Mouse (Mus musculus) liver, postnatal 0 days (tissue): ENCODE measurements around the gene Tekt3. TPM values are rescaled to one million over a fixed set of nuclear protein-coding genes. Genes with fewer than 3 reads are reported as not detected.

Experiments used
- ATAC-seq: fragments of 200-750 bp; cut with Nextera tagmentation; 2 replicates; pipeline ENCODE4 v1.8.0; 2017; ENCODE audit warnings: mild to moderate bottlenecking, moderate library complexity
- DNase-seq: peaks from one replicate; pipeline ENCODE4 v3.0.0-alpha.2; 2016
- H3K27ac ChIP-seq: fragments of 300-500 bp; sonication (generic); 2 replicates; pipeline ENCODE4 v1.5.1; 2014; ENCODE audit warnings: antibody characterized with exemption, moderate library complexity, mild to moderate bottlenecking, low read depth
- H3K27me3 ChIP-seq: fragments of 300-500 bp; sonication (generic); 2 replicates; pipeline ENCODE4 v1.6.1; 2014; ENCODE audit warnings: low read length, control low read depth, mixed read lengths; ENCODE audit not compliant: insufficient read depth
- H3K36me3 ChIP-seq: fragments of 300-500 bp; sonication (generic); replicated peaks from 2 replicates; pipeline ENCODE4 v1.6.1; 2014; ENCODE audit warnings: mild to moderate bottlenecking, control low read depth, low read length, moderate library complexity, mixed read lengths; ENCODE audit not compliant: insufficient read depth
- H3K4me1 ChIP-seq: fragments of 300-500 bp; sonication (generic); 2 replicates; pipeline ENCODE4 v1.6.1; 2014; ENCODE audit warnings: antibody characterized with exemption, mild to moderate bottlenecking, control low read depth; ENCODE audit not compliant: insufficient read depth
- H3K4me2 ChIP-seq: fragments of 300-500 bp; sonication (generic); 2 replicates; pipeline ENCODE4 v1.6.1; 2014; ENCODE audit warnings: low read depth, mild to moderate bottlenecking, low read length, moderate library complexity, mixed read lengths
- H3K4me3 ChIP-seq: fragments of 300-500 bp; sonication (generic); 2 replicates; pipeline ENCODE4 v1.5.1; 2014; ENCODE audit warnings: low read depth, low read length
- H3K9ac ChIP-seq: fragments of 300-500 bp; sonication (generic); replicated peaks from 2 replicates; pipeline ENCODE4 v1.6.1; 2014; ENCODE audit warnings: mild to moderate bottlenecking, moderate library complexity
- H3K9me3 ChIP-seq: fragments of 300-500 bp; sonication (generic); 2 replicates; pipeline ENCODE4 v1.6.1; 2016; ENCODE audit warnings: mild to moderate bottlenecking, control low read depth, low read length, mixed read lengths
- CTCF ChIP-seq: sonication (generic); IDR thresholded peaks from 2 replicates; pipeline ENCODE4 v1.5.1; 2016; ENCODE audit warnings: antibody characterized with exemption, low read depth
- EP300 ChIP-seq: IDR thresholded peaks from 2 replicates; pipeline ENCODE4 v1.6.1; 2016; ENCODE audit warnings: antibody characterized with exemption, low read depth, mild to moderate bottlenecking
- WGBS: fragments of 180-500 bp; shearing (Covaris S2); extraction: QIAGEN DNeasy Blood & Tissue Kit; methylation state at CpG from one replicate; pipeline ENCODE4 v1.1.7; 2014; ENCODE audit not compliant: insufficient replicate concordance; 5-methylcytosine and 5-hydroxymethylcytosine counted together
- polyA plus RNA-seq: library from polyadenylated mRNA; unstranded; fragments of >200 nt; fragmentation: Nextera tagmentation; extraction: Ambion mirVana; gene quantifications from 2 replicates; pipeline ENCODE4 v1.2.1, GENCODE M21; 2015

Tekt3 gene
- polyA plus RNA-seq, 1 experiment from 2014 or later: not detected

DNA sequence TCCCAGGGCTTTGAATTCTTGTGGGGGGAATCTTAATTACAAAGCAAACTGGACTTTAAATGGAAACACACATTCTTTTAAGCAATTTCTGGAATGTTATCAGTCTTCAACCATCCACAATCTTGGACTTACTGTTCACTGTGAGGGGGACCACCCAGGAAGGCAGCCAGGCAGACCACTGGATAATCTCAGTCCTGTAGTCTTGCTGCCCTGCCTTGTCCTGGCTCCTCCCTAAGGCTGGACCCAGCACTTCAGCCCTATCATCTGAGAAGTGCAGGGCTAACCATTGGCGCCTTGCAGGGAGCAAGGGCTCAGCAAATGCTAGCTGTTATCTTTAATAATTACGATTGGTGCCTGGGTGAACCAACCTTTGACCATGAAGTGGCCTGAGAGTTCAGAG is 37.3 kb upstream of the Tekt3 start:
- Histone ChIP-seq H3K9me3 (no peaks in the 10 kb centered on the region), H3K4me3 (no peak overlapping the region), H3K9ac (no peak overlapping the region), H3K27me3 (no peaks in the 10 kb centered on the region), H3K36me3 (no peaks in the 10 kb centered on the region), H3K27ac (no peak overlapping the region), H3K4me1 (0 out of 2 replicates have a peak, but pooled peaks cover 2% of the 10 kb centered on the region), H3K4me2 (no peak overlapping the region)
- TF ChIP-seq CTCF (no peak), EP300 (no peak)
- no peak for ATAC-seq
- DNase-seq: no peak
- WGBS: 37% methylated on average over 2 of the region's 2 CpGs

DNA sequence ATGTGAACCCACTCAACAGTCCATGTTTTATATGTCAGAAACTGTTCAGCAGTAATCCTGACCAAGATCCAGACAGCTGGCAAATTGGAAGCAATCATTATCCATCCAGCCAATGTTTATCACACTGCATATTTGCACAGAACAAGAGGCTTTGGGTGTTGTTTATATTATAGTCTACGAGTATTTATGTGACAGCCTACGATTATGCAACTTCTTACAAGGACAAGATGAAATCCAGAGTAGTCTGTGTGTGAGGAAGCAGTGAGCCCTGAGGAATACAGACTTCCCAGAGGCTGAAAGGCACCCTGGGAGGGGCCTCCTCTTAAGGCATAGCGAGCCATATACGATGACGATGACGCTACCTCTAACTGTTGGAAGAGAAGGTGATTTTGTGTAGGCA is 36.0 kb upstream of the Tekt3 start:
- no peak for DNase-seq
- H3K9ac ChIP-seq: no peak overlapping the region
- no peak overlapping the region for H3K4me3 ChIP-seq
- 70% methylated on average over 6 of the region's 6 CpGs for WGBS
- no peak overlapping the region for H3K4me2 ChIP-seq
- no peak for ATAC-seq
- no peaks in the 10 kb centered on the region for H3K9me3 ChIP-seq
- TF ChIP-seq EP300 (no peak), CTCF (no peak)
- H3K27me3 ChIP-seq: no peaks in the 10 kb centered on the region
- H3K4me1 ChIP-seq: 0 out of 2 replicates have a peak, but pooled peaks cover 1% of the 10 kb centered on the region
- H3K36me3 ChIP-seq: no peaks in the 10 kb centered on the region
- no peak overlapping the region for H3K27ac ChIP-seq

DNA sequence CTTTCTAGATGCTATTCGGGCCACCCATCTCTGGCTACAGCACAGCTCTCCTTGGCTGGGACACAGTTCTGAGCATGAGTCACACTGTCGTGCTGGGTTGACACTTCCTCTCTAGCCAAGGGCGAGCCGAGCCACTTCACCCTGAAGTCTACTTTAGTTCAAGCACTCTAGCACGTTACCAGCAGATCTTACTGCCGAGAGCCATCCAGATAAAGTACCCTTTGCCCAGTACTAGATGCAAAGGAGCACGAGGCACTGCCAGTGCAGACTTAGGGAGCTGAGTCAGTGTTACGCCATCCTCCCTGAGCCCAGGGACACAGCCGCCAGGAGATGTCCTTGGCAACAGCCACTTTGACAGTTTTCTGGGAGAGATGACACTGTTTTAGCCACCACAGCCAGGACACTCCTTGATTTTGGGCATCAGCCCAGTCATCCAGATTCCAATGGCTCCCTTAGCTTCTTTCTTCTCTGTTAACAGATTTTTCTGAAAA is 34.8 kb upstream of the Tekt3 start:
- Histone ChIP-seq H3K9me3 (no peaks in the 10 kb centered on the region), H3K4me2 (no peak overlapping the region), H3K36me3 (no peaks in the 10 kb centered on the region), H3K27me3 (no peaks in the 10 kb centered on the region), H3K4me3 (no peak overlapping the region), H3K9ac (no peak overlapping the region), H3K4me1 (no peaks in the 10 kb centered on the region), H3K27ac (no peak overlapping the region)
- DNase-seq: no peak
- WGBS: 40% methylated on average over 9 of the region's 9 CpGs
- ATAC-seq: 0 out of 2 replicates have a peak, but pooled peaks have one; percentile 17
- TF ChIP-seq EP300: no peak
- no peak for TF ChIP-seq CTCF

DNA sequence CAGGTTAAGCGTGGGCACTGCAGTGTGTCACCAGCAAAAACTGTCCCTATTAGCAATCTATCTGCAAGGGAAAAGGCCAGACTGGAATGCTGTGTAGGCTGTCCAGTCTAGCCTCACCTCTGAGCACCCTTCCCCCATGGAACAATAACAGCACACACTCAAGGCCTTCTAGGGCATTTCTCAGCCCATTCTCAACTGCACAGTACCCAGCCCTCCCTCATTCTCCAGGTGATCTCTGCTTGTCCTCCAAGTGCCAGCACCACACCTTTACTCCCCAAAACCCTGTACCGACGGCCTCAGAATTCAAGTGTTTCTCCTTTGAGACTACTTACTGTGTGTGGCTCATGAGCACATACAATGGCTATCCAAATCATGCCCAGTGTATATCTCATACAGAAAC is 33.3 kb upstream of the Tekt3 start:
- ATAC-seq: no peak
- no peak overlapping the region for H3K9ac ChIP-seq
- no peak overlapping the region for H3K27ac ChIP-seq
- DNase-seq: no peak
- H3K36me3 ChIP-seq: no peaks in the 10 kb centered on the region
- H3K4me1 ChIP-seq: no peaks in the 10 kb centered on the region
- 84% methylated on average over 3 of the region's 3 CpGs for WGBS
- H3K27me3 ChIP-seq: no peaks in the 10 kb centered on the region
- no peak overlapping the region for H3K4me2 ChIP-seq
- H3K4me3 ChIP-seq: no peak overlapping the region
- TF ChIP-seq CTCF: no peak
- TF ChIP-seq EP300: no peak
- H3K9me3 ChIP-seq: 0 out of 2 replicates have a peak, but pooled peaks cover 1% of the 10 kb centered on the region

DNA sequence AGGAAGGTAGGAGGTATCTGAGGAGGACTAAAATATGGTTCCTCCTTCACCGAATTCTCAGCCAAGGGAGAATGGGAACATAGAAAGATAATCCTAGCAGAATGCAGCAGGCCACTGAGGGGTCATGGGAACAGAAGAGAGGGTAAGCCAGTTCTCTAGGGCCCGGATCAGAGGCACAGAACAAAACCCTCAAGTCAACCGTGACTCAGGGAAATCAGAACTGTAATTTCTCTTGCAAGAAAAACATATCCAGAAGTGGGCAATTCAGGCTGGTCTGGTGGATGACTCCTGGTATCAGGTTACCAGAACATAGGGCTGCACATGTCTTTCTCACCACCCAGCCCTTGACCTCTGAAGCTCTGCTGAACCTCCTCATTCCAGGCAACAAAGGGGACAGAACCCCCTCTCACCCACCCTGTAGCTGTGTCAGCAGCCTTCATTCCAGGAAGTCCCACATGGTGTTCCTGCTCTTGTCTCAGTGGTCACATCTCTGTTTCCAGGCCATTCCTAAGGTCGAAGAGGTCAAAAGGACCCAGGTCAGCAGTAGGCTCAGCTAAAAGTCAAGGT is 32.2 kb upstream of the Tekt3 start:
- no peak overlapping the region for H3K4me3 ChIP-seq
- TF ChIP-seq EP300: no peak
- H3K36me3 ChIP-seq: no peaks in the 10 kb centered on the region
- H3K4me2 ChIP-seq: no peak overlapping the region
- H3K27me3 ChIP-seq: no peaks in the 10 kb centered on the region
- DNase-seq (no peak), ATAC-seq (no peak)
- H3K27ac ChIP-seq: no peak overlapping the region
- WGBS: 64% methylated on average over 4 of the region's 4 CpGs
- H3K9ac ChIP-seq: no peak overlapping the region
- H3K9me3 ChIP-seq: 0 out of 2 replicates have a peak, but pooled peaks cover 3% of the 10 kb centered on the region
- no peaks in the 10 kb centered on the region for H3K4me1 ChIP-seq

DNA sequence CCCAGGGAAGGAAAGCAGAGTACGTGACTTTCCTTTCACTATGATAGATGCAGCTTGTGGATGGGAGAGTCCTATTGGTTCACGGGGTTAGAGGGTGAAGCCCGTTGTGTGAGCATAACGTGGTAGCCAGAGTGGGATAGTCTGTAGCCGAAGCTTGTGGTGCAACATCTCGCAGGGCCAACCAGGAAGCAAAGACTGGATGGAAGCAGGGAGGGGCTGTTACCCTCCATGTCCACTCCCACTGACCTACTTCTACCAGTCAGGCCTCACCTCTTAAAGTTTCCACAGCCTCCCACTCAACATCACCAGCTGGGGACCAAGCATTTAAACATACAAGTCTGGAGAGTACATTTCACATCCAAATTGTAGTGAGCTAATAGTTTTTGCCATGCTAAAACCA is 31.7 kb upstream of the Tekt3 start:
- TF ChIP-seq EP300 (no peak), CTCF (no peak)
- Histone ChIP-seq H3K27ac (no peak overlapping the region), H3K4me2 (no peak overlapping the region), H3K4me1 (no peaks in the 10 kb centered on the region), H3K4me3 (no peak overlapping the region), H3K9ac (no peak overlapping the region), H3K9me3 (0 out of 2 replicates have a peak, but pooled peaks cover 3% of the 10 kb centered on the region), H3K27me3 (no peaks in the 10 kb centered on the region), H3K36me3 (no peaks in the 10 kb centered on the region)
- no peak for DNase-seq
- ATAC-seq: no peak
- 69% methylated on average over 6 of the region's 6 CpGs for WGBS
